Mouse (Mus musculus): ENCODE results near the gene Clint1.

DNA sequence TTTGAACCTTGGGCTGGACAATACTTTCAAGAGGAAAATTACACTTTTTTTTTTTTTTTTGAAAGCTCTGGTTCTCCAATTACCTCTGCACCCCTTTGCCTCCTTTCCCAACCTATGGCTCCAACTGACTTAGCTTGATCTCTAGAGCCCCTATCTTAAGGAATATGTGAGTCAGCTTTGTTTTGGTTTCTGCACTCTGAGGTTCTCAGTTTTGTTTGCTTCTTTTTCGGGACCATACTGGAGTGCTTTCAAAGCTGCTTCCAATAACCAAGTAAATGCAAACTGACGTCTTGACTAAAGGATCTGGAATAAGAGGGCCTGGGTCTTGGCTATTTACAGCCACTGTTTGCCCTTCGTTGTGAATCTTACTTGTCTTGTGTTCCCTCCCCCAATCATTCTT, 1.5 kb upstream of the Clint1 start:
- no peak for TF ChIP-seq CTCF (IDR thresholded peaks at IDR 0.05; ENCODE audit: borderline replicate concordance, insufficient read depth, low read length)
- no peak for TF ChIP-seq POLR2A (IDR thresholded peaks at IDR 0.05; ENCODE audit: low read depth, low read length)
